Mouse (Mus musculus): ENCODE data around the gene Rpl18.
A peak's percentile ranks its signal among the peaks of the same experiment; 100 is the strongest.

Gene Rpl18

DNA sequence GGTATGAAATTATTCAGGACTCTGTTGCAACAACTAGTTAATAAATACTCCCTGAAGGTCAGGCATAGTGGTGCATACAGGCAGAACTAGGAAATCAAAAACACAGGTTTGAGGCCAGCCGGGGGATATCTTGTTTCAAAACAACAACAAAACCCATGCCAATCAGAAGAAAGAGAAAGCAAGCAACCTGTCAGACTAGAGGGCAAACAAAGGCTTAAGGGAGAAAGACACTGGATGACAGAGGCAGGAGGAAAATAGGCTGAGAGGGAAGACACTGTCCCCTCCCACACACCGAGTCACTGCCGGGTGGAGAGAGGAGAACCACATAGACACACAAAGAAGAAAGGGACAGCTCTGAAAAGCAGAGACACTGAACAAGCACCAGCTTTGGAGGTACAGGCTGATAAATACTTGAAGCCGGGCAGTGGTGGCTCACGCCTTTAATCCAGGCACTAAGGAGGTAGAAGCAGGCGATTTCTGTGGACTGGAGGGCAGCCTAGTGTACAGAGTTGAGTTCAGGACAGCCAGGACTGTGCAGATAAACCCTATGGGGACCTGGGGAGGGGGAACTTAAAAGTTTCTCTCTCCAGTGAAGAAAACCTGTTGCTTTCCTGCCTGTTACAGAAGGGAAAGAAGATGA is 1.3 kb upstream of the Rpl18 start:
- no peak for DNase-seq (ENCODE audit: low spot score)

GRCm38 (mm10) chr7:45714630-45715089 is 597 bp upstream of the Rpl18 start:
- DNase-seq (ENCODE audit: low spot score) = no peak

GRCm38 (mm10) chr7:45715741-45716459 is 643 bp downstream of the Rpl18 start:
- peak; percentile 39 for DNase-seq (ENCODE audit: low spot score)

- DNase-seq (ENCODE audit: low spot score) = no peak
Observed at GRCm38 (mm10) chr7:45716460-45716857, 1.2 kb downstream of the Rpl18 start.

- DNase-seq (ENCODE audit: low spot score) = no peak
Observed at GRCm38 (mm10) chr7:45716952-45717917, 2.0 kb downstream of the Rpl18 start.

- peak; percentile 99 for DNase-seq (ENCODE audit: low spot score)
Observed at GRCm38 (mm10) chr7:45717918-45718297, 2.7 kb downstream of the Rpl18 start, which contains the start of gene Sphk2. Gene Sphk2 (minus strand): TSS chr7:45718002.

DNA sequence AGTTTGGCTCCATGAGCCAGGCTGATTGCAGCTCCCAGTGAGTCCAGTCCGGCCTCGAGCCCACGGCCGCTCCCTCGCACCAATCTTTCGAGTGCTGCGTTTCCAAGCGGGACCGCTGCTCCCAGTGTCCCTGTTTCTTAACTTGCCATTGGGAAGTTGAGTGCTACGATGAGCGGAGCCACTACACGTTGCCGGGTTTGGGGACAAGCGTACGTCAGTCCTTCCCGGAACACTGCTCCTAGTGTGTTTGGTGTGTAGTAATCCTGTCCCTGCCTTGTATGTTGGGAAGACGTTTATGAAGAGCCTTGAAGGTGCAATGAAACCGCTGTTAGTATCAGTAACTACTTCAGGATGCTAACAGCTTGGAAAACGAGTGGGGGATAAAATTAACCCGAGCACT is 3.1 kb downstream of the Rpl18 start:
- DNase-seq (ENCODE audit: low spot score) = no peak

- no peak for DNase-seq (ENCODE audit: low spot score)
Observed at GRCm38 (mm10) chr7:45719180-45719579, 3.9 kb downstream of the Rpl18 start.

DNA sequence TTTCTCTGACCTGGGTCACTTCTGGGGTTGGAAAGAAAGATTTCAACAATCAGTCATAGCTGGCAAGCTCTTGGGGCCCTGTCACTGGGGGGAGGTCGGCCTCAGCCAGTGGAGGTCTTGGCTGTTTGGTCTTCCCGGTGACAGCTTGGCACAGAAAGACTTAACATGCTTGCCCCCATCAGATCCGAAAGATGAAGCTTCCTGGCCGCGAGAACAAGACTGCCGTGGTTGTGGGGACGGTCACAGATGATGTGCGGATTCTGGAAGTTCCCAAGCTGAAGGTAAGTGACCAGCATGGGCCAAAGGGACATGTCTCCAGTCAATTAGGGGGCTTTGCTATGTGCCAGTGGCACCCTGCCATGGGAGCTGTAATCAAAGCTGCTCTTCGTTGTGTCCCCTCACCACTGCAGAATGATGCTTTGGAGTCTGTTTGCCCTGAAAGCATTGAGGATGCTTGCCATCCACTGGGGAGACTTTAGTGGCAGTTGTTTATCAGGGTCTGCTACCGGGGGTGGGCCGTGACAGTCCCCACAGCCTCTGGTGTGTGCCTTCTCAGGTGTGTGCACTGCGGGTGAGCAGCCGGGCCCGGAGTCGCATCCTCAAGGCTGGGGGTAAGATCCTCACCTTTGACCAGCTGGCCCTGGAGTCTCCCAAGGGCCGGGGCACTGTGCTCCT is 4.6 kb downstream of the Rpl18 start:
- no peak for DNase-seq (ENCODE audit: low spot score)

DNA sequence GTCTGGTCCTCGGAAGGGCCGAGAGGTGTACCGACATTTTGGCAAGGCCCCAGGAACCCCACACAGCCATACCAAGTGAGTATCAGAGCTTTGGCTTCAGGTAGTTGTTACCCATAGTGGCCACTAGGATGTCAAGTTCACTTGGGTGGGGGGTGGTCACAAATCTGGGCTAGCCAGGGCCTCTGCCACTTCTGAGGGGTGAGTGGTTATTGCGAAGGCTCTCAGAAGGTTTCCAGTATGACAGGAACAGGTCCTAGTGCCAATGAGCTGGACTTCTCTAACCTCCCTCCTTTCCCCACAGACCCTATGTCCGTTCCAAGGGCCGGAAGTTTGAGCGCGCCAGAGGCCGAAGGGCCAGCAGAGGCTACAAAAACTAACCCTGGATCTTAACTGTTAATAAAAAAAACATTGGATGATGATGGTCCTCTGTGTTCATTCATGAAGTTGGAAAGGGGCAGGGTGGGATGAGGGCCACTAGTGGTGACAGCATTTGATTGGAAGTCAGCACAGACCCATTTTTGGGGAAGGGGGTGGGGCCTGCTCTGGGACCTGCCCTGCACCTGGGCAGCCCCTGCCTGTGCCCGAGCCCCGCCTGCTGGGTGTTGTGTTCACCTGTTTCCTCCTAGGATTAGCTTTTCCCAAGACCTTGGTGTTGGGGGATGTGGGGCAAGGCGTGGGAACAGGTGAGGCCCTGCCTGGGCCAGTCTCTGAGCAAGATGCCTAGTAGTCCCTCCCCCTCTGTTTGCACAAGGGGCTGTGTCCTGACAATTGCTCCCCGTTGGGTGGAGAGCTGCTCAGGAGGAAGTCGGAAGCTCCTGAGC is 5.4 kb downstream of the Rpl18 start, which contains the start of gene Fam83e:
Gene Fam83e (plus strand): TSS at position 800 of the 821 bp plus-strand sequence.
- DNase-seq (ENCODE audit: low spot score) = no peak

GRCm38 (mm10) chr7:45721234-45721571 is 5.9 kb downstream of the Rpl18 start:
- DNase-seq (ENCODE audit: low spot score) = no peak

DNA sequence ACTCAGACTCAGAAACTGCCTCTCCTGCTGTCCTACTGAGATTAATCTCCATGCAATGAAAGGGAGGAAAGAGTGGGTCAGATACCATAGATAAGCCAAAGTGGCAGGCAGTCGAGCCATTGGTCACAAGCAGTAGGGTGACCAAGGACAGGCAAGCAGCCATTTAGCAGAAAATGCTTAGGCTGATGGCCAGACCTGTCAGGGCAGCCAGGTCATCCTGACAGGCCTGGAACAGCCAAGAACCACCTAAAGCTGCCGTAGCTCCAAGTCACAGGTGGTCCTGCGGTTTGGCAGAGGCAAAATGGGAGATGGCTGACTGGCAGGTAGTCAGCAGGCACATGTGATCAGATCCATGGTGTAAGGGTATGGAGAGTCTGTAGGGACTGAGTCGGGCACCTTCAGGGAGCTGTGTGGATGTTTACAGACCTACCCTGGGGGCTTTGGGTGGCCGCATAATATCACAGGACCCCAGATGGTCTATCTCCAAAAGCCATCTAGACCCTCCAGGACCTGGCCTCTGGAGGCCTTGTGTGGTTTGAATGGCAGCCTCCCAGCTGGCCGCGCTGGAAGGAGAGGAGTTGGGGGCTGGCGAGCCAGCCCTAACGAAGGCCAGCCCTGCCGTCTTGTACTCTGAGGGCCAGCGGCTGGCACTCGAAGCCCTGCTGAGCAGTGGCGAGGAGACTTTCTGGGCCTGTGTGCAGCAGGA is 6.5 kb downstream of the Rpl18 start:
- DNase-seq (ENCODE audit: low spot score) = no peak

DNA sequence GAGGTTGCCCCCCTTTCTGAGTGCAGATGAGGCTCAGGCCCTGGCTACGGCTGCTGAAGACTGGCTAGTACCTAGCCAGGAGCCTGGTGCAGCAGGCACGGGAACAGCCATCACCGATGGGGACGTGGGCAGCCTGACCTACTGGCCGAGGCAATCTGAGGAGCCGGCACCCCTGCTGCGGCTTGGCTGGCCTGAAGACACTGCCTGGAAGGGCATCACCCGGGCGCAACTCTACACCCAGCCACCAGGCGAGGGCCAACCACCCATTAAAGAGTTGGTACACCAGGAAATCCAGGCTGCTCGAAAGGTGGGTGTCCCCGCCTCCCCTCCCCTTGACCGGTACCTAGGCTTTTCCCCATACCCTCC is 7.1 kb downstream of the Rpl18 start:
- no peak for DNase-seq (ENCODE audit: low spot score)

GRCm38 (mm10) chr7:45723301-45723700 is 8.0 kb downstream of the Rpl18 start:
- no peak for DNase-seq (ENCODE audit: low spot score)

GRCm38 (mm10) chr7:45723781-45724180 is 8.5 kb downstream of the Rpl18 start:
- DNase-seq (ENCODE audit: low spot score) = no peak

DNA sequence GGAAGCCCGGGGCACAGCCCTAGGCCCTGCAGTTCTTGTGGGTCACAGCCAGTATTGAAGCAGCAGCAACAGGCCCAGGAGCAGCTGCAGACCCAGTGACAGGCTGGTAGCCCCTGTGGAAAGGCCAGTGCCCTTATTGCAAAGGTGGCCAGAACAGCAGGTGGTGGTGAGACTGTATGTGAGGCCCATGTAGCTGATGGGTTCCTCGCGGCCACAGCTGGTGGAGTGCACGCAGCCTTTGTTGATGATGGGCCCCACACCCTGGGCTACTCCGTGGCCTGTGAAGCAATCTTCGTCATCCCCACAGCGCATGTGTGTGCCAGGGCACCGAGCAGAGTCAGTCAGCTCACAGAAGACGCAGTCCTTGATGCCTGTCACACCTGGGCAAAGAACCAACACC is 9.9 kb downstream of the Rpl18 start:
- no peak for DNase-seq (ENCODE audit: low spot score)

DNA sequence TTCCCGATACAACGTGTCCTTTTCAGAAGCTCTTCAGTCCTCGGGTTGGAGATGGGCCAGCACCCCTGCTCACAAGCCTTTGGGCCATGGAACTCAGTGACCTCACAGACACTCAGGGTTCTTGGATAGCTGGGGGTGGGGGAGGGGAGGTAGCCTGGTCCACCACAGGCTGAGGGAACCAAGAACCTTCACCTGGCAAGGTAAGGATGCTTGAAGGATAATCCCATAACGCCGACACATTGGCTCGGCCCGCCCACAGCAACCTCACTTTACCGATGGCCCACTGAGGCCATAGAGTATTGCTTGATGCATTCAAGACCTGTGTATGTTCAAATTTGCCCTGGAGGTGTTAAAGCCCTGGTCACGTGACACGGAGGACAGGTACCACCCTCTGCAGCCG is 10.5 kb downstream of the Rpl18 start, which contains the start of gene Spaca4:
Gene Spaca4 (minus strand): TSS at position 101 of the 400 bp plus-strand sequence.
- no peak for DNase-seq (ENCODE audit: low spot score)

DNA sequence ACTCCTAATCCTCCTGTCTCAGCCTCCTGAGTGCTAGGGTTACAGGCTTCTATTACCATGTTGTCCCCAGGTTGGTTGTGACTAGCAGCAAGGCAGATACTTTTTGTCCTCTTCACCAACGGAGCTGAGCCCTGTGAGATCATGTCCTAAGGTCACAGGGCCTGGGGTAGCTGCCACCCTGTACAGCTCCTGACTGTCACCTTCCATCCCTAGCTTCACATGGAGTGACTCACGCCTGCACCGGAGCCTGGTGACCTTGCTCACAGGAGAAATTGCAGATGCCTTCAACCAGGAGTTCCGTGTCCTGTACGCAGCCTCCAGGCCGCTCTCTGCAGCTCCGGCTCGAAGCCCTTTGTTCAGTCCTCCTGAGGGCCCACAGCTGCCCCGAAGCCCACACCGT is 11.2 kb downstream of the Rpl18 start:
- no peak for DNase-seq (ENCODE audit: low spot score)

DNA sequence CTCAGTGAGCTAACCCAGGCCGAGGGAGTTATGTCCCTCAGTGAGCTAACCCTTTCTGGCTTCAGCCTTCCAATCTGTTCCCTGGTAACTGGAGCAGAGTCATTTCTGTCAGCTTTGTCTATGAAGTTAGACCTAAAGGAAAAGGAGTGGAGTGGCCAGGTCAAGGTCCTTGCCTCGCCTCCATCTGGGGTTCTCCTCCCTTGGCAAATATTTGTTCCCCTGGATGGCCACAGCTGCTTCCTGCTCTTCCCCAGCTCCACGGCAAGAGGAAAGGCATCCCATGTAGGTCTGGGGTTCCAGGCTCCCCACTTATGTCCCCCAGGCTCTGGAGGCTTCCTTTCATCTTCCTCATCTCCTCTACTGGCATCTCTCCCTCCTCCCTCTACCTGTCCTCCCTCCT is 12.4 kb downstream of the Rpl18 start:
- no peak for DNase-seq (ENCODE audit: low spot score)

DNA sequence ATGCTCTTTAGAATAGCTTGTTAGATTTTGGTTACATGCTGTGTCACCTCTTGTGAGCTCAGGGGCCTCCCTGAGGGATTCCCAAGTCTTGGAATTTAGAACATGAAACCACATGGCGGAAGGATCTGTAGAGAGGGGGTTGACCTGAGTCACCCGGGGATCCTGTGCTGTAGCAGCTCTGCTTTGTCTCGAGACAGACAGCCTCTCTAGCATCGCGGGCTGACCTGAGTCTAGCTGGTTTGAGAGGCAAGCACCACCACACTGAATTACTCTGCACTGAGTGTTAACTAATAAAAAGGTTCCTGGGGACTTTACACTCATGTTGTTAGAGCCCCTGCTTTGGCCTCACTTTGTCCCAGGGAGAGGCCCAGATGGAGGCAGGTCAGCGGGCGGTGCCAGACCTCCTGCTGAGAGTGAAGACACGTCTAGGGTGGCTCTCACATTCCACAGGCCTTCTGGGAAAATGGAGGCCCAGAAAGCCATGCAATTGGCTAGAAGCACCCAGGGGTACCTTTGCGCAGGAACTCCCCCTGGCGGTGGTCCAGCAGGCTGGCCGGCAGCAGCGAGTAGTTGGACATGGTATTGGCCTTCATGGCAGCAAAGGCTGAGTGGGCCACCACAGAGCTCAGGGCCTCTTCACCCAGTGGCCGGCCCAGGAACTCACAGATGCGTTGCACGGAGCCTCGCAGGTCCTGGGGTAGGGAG is 15.6 kb downstream of the Rpl18 start:
- no peak for DNase-seq (ENCODE audit: low spot score)
